Mouse (Mus musculus): Measurements from ENCODE around the gene Fbxl5. TPM values are rescaled to one million over a fixed set of nuclear protein-coding genes. Genes with fewer than 3 reads are reported as not detected.
A peak's percentile ranks its signal among the peaks of the same experiment; 100 is the strongest.

Fbxl5 gene
- polyA plus RNA-seq, 1 experiment from 2014 or later: 56.4 TPM

GRCm38 (mm10) chr5:43822824-43823223 is 1.4 kb upstream of the Fbxl5 start:
- no peak overlapping the region for H3K27ac ChIP-seq
- H3K9ac ChIP-seq: no peak overlapping the region
- H3K4me3 ChIP-seq (replicated peaks): no peak overlapping the region
- no peak for ATAC-seq (ENCODE audit: insufficient read depth, low FRiP score, low read depth)
- 65% methylated on average over 3 of the region's 3 CpGs for WGBS
- H3K4me2 ChIP-seq: no peak overlapping the region
- peaks cover 2% of the 10 kb centered on the region; the same call in 1 of the 2 replicates for H3K4me1 ChIP-seq
- H3K27me3 ChIP-seq (replicated peaks): no peaks in the 10 kb centered on the region
- no peaks in the 10 kb centered on the region for H3K9me3 ChIP-seq
- H3K36me3 ChIP-seq: no peaks in the 10 kb centered on the region

GRCm38 (mm10) chr5:43822199-43822598 is 761 bp upstream of the Fbxl5 start:
- no peak for ATAC-seq (ENCODE audit: insufficient read depth, low FRiP score, low read depth)
- Histone ChIP-seq H3K27me3 (replicated peaks) (no peaks in the 10 kb centered on the region), H3K9me3 (no peaks in the 10 kb centered on the region), H3K9ac (no peak overlapping the region), H3K4me3 (replicated peaks) (no peak overlapping the region), H3K4me2 (no peak overlapping the region), H3K27ac (no peak overlapping the region), H3K36me3 (no peaks in the 10 kb centered on the region), H3K4me1 (peaks cover 2% of the 10 kb centered on the region; the same call in 1 of the 2 replicates)
- WGBS: 84% methylated on average over 8 of the region's 8 CpGs

GRCm38 (mm10) chr5:43820785-43821184 is 653 bp downstream of the Fbxl5 start:
- Histone ChIP-seq H3K9ac (no peak overlapping the region), H3K4me1 (peaks cover 2% of the 10 kb centered on the region; the same call in 1 of the 2 replicates), H3K27me3 (replicated peaks) (no peaks in the 10 kb centered on the region), H3K4me2 (no peak overlapping the region), H3K4me3 (replicated peaks) (no peak overlapping the region), H3K27ac (no peak overlapping the region), H3K9me3 (no peaks in the 10 kb centered on the region), H3K36me3 (no peaks in the 10 kb centered on the region)
- 71% methylated on average over 11 of the region's 11 CpGs for WGBS
- no peak for ATAC-seq (ENCODE audit: insufficient read depth, low FRiP score, low read depth)

GRCm38 (mm10) chr5:43818695-43819094 is 2.7 kb downstream of the Fbxl5 start, which contains the start of gene Bst1:
Gene Bst1 (plus strand): TSS chr5:43818885.
- Histone ChIP-seq H3K4me1 (peaks cover 2% of the 10 kb centered on the region; the same call in 1 of the 2 replicates), H3K27me3 (replicated peaks) (no peaks in the 10 kb centered on the region), H3K4me2 (no peak within 1 kb of the TSS), H3K36me3 (no peaks in the 10 kb centered on the region), H3K9me3 (no peaks in the 10 kb centered on the region), H3K27ac (no peak within 1 kb of the TSS), H3K4me3 (replicated peaks) (no peak within 1 kb of the TSS), H3K9ac (no peak within 1 kb of the TSS)
- 50% methylated on average over 12 of the region's 12 CpGs for WGBS
- no peak for ATAC-seq (ENCODE audit: insufficient read depth, low FRiP score, low read depth)

GRCm38 (mm10) chr5:43815769-43816168 is 5.7 kb downstream of the Fbxl5 start:
- no peaks in the 10 kb centered on the region for H3K9me3 ChIP-seq
- H3K36me3 ChIP-seq: no peaks in the 10 kb centered on the region
- 38% methylated on average over 1 of the region's 1 CpGs for WGBS
- ATAC-seq (ENCODE audit: insufficient read depth, low FRiP score, low read depth): no peak; the same call in 1 of the 2 replicates
- H3K4me1 ChIP-seq: peaks cover 2% of the 10 kb centered on the region; the same call in 1 of the 2 replicates
- no peak overlapping the region for H3K9ac ChIP-seq
- H3K27ac ChIP-seq: no peak overlapping the region
- H3K27me3 ChIP-seq (replicated peaks): no peaks in the 10 kb centered on the region
- H3K4me2 ChIP-seq: no peak overlapping the region
- no peak overlapping the region for H3K4me3 ChIP-seq (replicated peaks)

- Histone ChIP-seq H3K4me3 (replicated peaks) (no peak overlapping the region), H3K4me1 (peaks cover 2% of the 10 kb centered on the region; the same call in 1 of the 2 replicates), H3K36me3 (no peaks in the 10 kb centered on the region), H3K9ac (no peak overlapping the region), H3K27me3 (replicated peaks) (no peaks in the 10 kb centered on the region), H3K4me2 (no peak overlapping the region), H3K27ac (no peak overlapping the region), H3K9me3 (no peaks in the 10 kb centered on the region)
- WGBS: 76% methylated on average over 2 of the region's 2 CpGs
- ATAC-seq (ENCODE audit: insufficient read depth, low FRiP score, low read depth): no peak
These were observed 6.9 kb downstream of the Fbxl5 start for GRCm38 (mm10) chr5:43814536-43814935.

- Histone ChIP-seq H3K9ac (no peak overlapping the region), H3K4me2 (no peak overlapping the region), H3K27me3 (replicated peaks) (no peaks in the 10 kb centered on the region), H3K4me1 (no peaks in the 10 kb centered on the region), H3K36me3 (no peaks in the 10 kb centered on the region), H3K4me3 (replicated peaks) (no peak overlapping the region), H3K27ac (peak overlapping the region; percentile 38; the same call in 1 of the 2 replicates), H3K9me3 (no peaks in the 10 kb centered on the region)
- ATAC-seq (ENCODE audit: insufficient read depth, low FRiP score, low read depth): peak; percentile 84
- WGBS: 71% methylated on average over 1 of the region's 1 CpGs
These were observed 10.9 kb downstream of the Fbxl5 start for GRCm38 (mm10) chr5:43810427-43811062.

GRCm38 (mm10) chr5:43807744-43808696 is 13.4 kb downstream of the Fbxl5 start:
- Histone ChIP-seq H3K4me1 (no peaks in the 10 kb centered on the region), H3K9me3 (no peaks in the 10 kb centered on the region), H3K4me3 (replicated peaks) (peak overlapping the region; percentile 53), H3K27ac (peak overlapping the region; percentile 80), H3K27me3 (replicated peaks) (no peaks in the 10 kb centered on the region), H3K36me3 (no peaks in the 10 kb centered on the region), H3K9ac (peak overlapping the region; percentile 61), H3K4me2 (peak overlapping the region; percentile 88)
- ATAC-seq (ENCODE audit: insufficient read depth, low FRiP score, low read depth): peak; percentile 68
- WGBS: 4% methylated on average over 48 of the region's 48 CpGs

GRCm38 (mm10) chr5:43806914-43807313 is 14.5 kb downstream of the Fbxl5 start:
- H3K36me3 ChIP-seq: no peaks in the 10 kb centered on the region
- no peak overlapping the region for H3K9ac ChIP-seq
- no peak overlapping the region for H3K27ac ChIP-seq
- no peak overlapping the region for H3K4me3 ChIP-seq (replicated peaks)
- ATAC-seq (ENCODE audit: insufficient read depth, low FRiP score, low read depth): no peak
- 63% methylated on average over 4 of the region's 4 CpGs for WGBS
- no peaks in the 10 kb centered on the region for H3K9me3 ChIP-seq
- H3K27me3 ChIP-seq (replicated peaks): no peaks in the 10 kb centered on the region
- no peaks in the 10 kb centered on the region for H3K4me1 ChIP-seq
- no peak overlapping the region for H3K4me2 ChIP-seq

- Histone ChIP-seq H3K9me3 (no peaks in the 10 kb centered on the region), H3K27ac (no peak overlapping the region), H3K4me2 (no peak overlapping the region), H3K4me3 (replicated peaks) (no peak overlapping the region), H3K9ac (no peak overlapping the region), H3K36me3 (no peaks in the 10 kb centered on the region), H3K4me1 (no peaks in the 10 kb centered on the region), H3K27me3 (replicated peaks) (no peaks in the 10 kb centered on the region)
- 93% methylated on average over 7 of the region's 7 CpGs for WGBS
- no peak for ATAC-seq (ENCODE audit: insufficient read depth, low FRiP score, low read depth)
These were observed 15.1 kb downstream of the Fbxl5 start for GRCm38 (mm10) chr5:43806340-43806739.

- WGBS: 82% methylated on average over 2 of the region's 2 CpGs
- Histone ChIP-seq H3K27ac (no peak overlapping the region), H3K36me3 (no peaks in the 10 kb centered on the region), H3K9ac (no peak overlapping the region), H3K4me2 (no peak overlapping the region), H3K4me3 (replicated peaks) (no peak overlapping the region), H3K4me1 (no peaks in the 10 kb centered on the region), H3K27me3 (replicated peaks) (no peaks in the 10 kb centered on the region), H3K9me3 (no peaks in the 10 kb centered on the region)
- no peak for ATAC-seq (ENCODE audit: insufficient read depth, low FRiP score, low read depth)
These were observed 16.0 kb downstream of the Fbxl5 start for GRCm38 (mm10) chr5:43805401-43805800.

GRCm38 (mm10) chr5:43801798-43802197 is 19.6 kb downstream of the Fbxl5 start:
- Histone ChIP-seq H3K9ac (no peak overlapping the region), H3K4me2 (no peak overlapping the region), H3K27ac (no peak overlapping the region), H3K9me3 (no peaks in the 10 kb centered on the region), H3K36me3 (no peaks in the 10 kb centered on the region), H3K4me3 (replicated peaks) (no peak overlapping the region), H3K27me3 (replicated peaks) (no peaks in the 10 kb centered on the region), H3K4me1 (no peaks in the 10 kb centered on the region)
- WGBS: 68% methylated on average over 4 of the region's 4 CpGs
- no peak for ATAC-seq (ENCODE audit: insufficient read depth, low FRiP score, low read depth)

Measured in stomach, embryonic 15.5 days (tissue).